Mouse (Mus musculus): ENCODE measurements at regions not wholly inside any gene's neighbourhood (a gene's known extent, or its start where the extent isn't known, plus 50 kb on each side); places are given as distances from the start of the nearest gene placed in this dataset.

GRCm38 (mm10) chr1:185574978-185575377 is 120.3 kb downstream of the Slc30a10 start:
- no peaks in the 10 kb centered on the region for H3K9me3 ChIP-seq (ENCODE audit: control insufficient read depth, low read length)
- H3K4me2 ChIP-seq (ENCODE audit: low read depth, low read length), result no peak overlapping the region
- H3K9ac ChIP-seq (replicated peaks; ENCODE audit: low read depth, low read length), result no peak overlapping the region
- no peak for ATAC-seq (ENCODE audit: low read depth)
- 84% methylated on average over 4 of the region's 4 CpGs for WGBS
- H3K27ac ChIP-seq (ENCODE audit: low read depth, low read length), result no peak overlapping the region
- H3K36me3 ChIP-seq (ENCODE audit: control insufficient read depth, insufficient read depth, low read length), result no peaks in the 10 kb centered on the region
- no peaks in the 10 kb centered on the region for H3K27me3 ChIP-seq (ENCODE audit: control insufficient read depth, insufficient read depth, low read length)
- no peaks in the 10 kb centered on the region for H3K4me1 ChIP-seq (ENCODE audit: control insufficient read depth, insufficient read depth, low read length)
- H3K4me3 ChIP-seq (ENCODE audit: low read depth, low read length), result no peak overlapping the region

GRCm38 (mm10) chr1:185579824-185580223 is 125.2 kb downstream of the Slc30a10 start:
- ATAC-seq (ENCODE audit: low read depth), result no peak
- H3K9ac ChIP-seq (replicated peaks; ENCODE audit: low read depth, low read length), result no peak overlapping the region
- H3K9me3 ChIP-seq (ENCODE audit: control insufficient read depth, low read length), result no peaks in the 10 kb centered on the region
- no peak overlapping the region for H3K27ac ChIP-seq (ENCODE audit: low read depth, low read length)
- no peaks in the 10 kb centered on the region for H3K36me3 ChIP-seq (ENCODE audit: control insufficient read depth, insufficient read depth, low read length)
- H3K4me2 ChIP-seq (ENCODE audit: low read depth, low read length), result no peak overlapping the region
- H3K4me1 ChIP-seq (ENCODE audit: control insufficient read depth, insufficient read depth, low read length), result no peaks in the 10 kb centered on the region
- 95% methylated on average over 1 of the region's 1 CpGs for WGBS
- H3K27me3 ChIP-seq (ENCODE audit: control insufficient read depth, insufficient read depth, low read length), result no peaks in the 10 kb centered on the region
- H3K4me3 ChIP-seq (ENCODE audit: low read depth, low read length), result no peak overlapping the region

- no peak overlapping the region for H3K4me2 ChIP-seq (ENCODE audit: low read depth, low read length)
- H3K27ac ChIP-seq (ENCODE audit: low read depth, low read length), result no peak overlapping the region
- no peak overlapping the region for H3K4me3 ChIP-seq (ENCODE audit: low read depth, low read length)
- no peaks in the 10 kb centered on the region for H3K9me3 ChIP-seq (ENCODE audit: control insufficient read depth, low read length)
- no peaks in the 10 kb centered on the region for H3K4me1 ChIP-seq (ENCODE audit: control insufficient read depth, insufficient read depth, low read length)
- H3K36me3 ChIP-seq (ENCODE audit: control insufficient read depth, insufficient read depth, low read length), result no peaks in the 10 kb centered on the region
- H3K27me3 ChIP-seq (ENCODE audit: control insufficient read depth, insufficient read depth, low read length), result no peaks in the 10 kb centered on the region
- WGBS, result 80% methylated on average over 6 of the region's 6 CpGs
- H3K9ac ChIP-seq (replicated peaks; ENCODE audit: low read depth, low read length), result no peak overlapping the region
- no peak for ATAC-seq (ENCODE audit: low read depth)
Measured at GRCm38 (mm10) chr1:185585191-185585870, 130.7 kb downstream of the Slc30a10 start.

- H3K9me3 ChIP-seq (ENCODE audit: control insufficient read depth, low read length), result no peaks in the 10 kb centered on the region
- WGBS, result 78% methylated on average over 13 of the region's 13 CpGs
- H3K27ac ChIP-seq (ENCODE audit: low read depth, low read length), result no peak overlapping the region
- no peaks in the 10 kb centered on the region for H3K27me3 ChIP-seq (ENCODE audit: control insufficient read depth, insufficient read depth, low read length)
- H3K36me3 ChIP-seq (ENCODE audit: control insufficient read depth, insufficient read depth, low read length), result no peaks in the 10 kb centered on the region
- H3K4me2 ChIP-seq (ENCODE audit: low read depth, low read length), result no peak overlapping the region
- ATAC-seq (ENCODE audit: low read depth), result no peak
- H3K9ac ChIP-seq (replicated peaks; ENCODE audit: low read depth, low read length), result no peak overlapping the region
- no peak overlapping the region for H3K4me3 ChIP-seq (ENCODE audit: low read depth, low read length)
- H3K4me1 ChIP-seq (ENCODE audit: control insufficient read depth, insufficient read depth, low read length), result no peaks in the 10 kb centered on the region
Measured at GRCm38 (mm10) chr1:185587671-185588347, 133.2 kb downstream of the Slc30a10 start.

- H3K27ac ChIP-seq (ENCODE audit: low read depth, low read length), result no peak overlapping the region
- H3K4me1 ChIP-seq (ENCODE audit: control insufficient read depth, insufficient read depth, low read length), result no peaks in the 10 kb centered on the region
- H3K9me3 ChIP-seq (ENCODE audit: control insufficient read depth, low read length), result no peaks in the 10 kb centered on the region
- H3K9ac ChIP-seq (replicated peaks; ENCODE audit: low read depth, low read length), result no peak overlapping the region
- ATAC-seq (ENCODE audit: low read depth), result no peak
- H3K27me3 ChIP-seq (ENCODE audit: control insufficient read depth, insufficient read depth, low read length), result no peaks in the 10 kb centered on the region
- H3K4me3 ChIP-seq (ENCODE audit: low read depth, low read length), result no peak overlapping the region
- H3K4me2 ChIP-seq (ENCODE audit: low read depth, low read length), result no peak overlapping the region
- no peaks in the 10 kb centered on the region for H3K36me3 ChIP-seq (ENCODE audit: control insufficient read depth, insufficient read depth, low read length)
- WGBS, result 90% methylated on average over 4 of the region's 4 CpGs
Measured at GRCm38 (mm10) chr1:185588348-185588719, 133.7 kb downstream of the Slc30a10 start.

- Histone ChIP-seq H3K9ac (replicated peaks; ENCODE audit: low read depth, low read length) (no peak overlapping the region), H3K4me1 (ENCODE audit: control insufficient read depth, insufficient read depth, low read length) (no peaks in the 10 kb centered on the region), H3K27ac (ENCODE audit: low read depth, low read length) (no peak overlapping the region), H3K36me3 (ENCODE audit: control insufficient read depth, insufficient read depth, low read length) (no peaks in the 10 kb centered on the region), H3K27me3 (ENCODE audit: control insufficient read depth, insufficient read depth, low read length) (no peaks in the 10 kb centered on the region), H3K4me3 (ENCODE audit: low read depth, low read length) (no peak overlapping the region), H3K9me3 (ENCODE audit: control insufficient read depth, low read length) (no peaks in the 10 kb centered on the region), H3K4me2 (ENCODE audit: low read depth, low read length) (no peak overlapping the region)
- 77% methylated on average over 5 of the region's 5 CpGs for WGBS
- ATAC-seq (ENCODE audit: low read depth), result no peak
Measured at GRCm38 (mm10) chr1:185596815-185597214, 142.2 kb downstream of the Slc30a10 start.

GRCm38 (mm10) chr1:185598514-185598913 is 143.9 kb downstream of the Slc30a10 start:
- no peaks in the 10 kb centered on the region for H3K4me1 ChIP-seq (ENCODE audit: control insufficient read depth, insufficient read depth, low read length)
- no peak overlapping the region for H3K9ac ChIP-seq (replicated peaks; ENCODE audit: low read depth, low read length)
- H3K9me3 ChIP-seq (ENCODE audit: control insufficient read depth, low read length), result no peaks in the 10 kb centered on the region
- no peak for ATAC-seq (ENCODE audit: low read depth)
- H3K4me2 ChIP-seq (ENCODE audit: low read depth, low read length), result no peak overlapping the region
- no peaks in the 10 kb centered on the region for H3K36me3 ChIP-seq (ENCODE audit: control insufficient read depth, insufficient read depth, low read length)
- H3K27me3 ChIP-seq (ENCODE audit: control insufficient read depth, insufficient read depth, low read length), result no peaks in the 10 kb centered on the region
- H3K4me3 ChIP-seq (ENCODE audit: low read depth, low read length), result no peak overlapping the region
- 74% methylated on average over 7 of the region's 7 CpGs for WGBS
- no peak overlapping the region for H3K27ac ChIP-seq (ENCODE audit: low read depth, low read length)

GRCm38 (mm10) chr1:185601166-185601565 is 146.5 kb downstream of the Slc30a10 start:
- 96% methylated on average over 1 of the region's 1 CpGs for WGBS
- ATAC-seq (ENCODE audit: low read depth), result no peak

GRCm38 (mm10) chr1:185605996-185606395 is 151.3 kb downstream of the Slc30a10 start:
- ATAC-seq (ENCODE audit: low read depth), result no peak
- no peak overlapping the region for H3K9ac ChIP-seq (replicated peaks; ENCODE audit: low read depth, low read length)
- H3K36me3 ChIP-seq (ENCODE audit: control insufficient read depth, insufficient read depth, low read length), result no peaks in the 10 kb centered on the region
- no peaks in the 10 kb centered on the region for H3K4me1 ChIP-seq (ENCODE audit: control insufficient read depth, insufficient read depth, low read length)
- no peak overlapping the region for H3K27ac ChIP-seq (ENCODE audit: low read depth, low read length)
- no peaks in the 10 kb centered on the region for H3K27me3 ChIP-seq (ENCODE audit: control insufficient read depth, insufficient read depth, low read length)
- H3K4me3 ChIP-seq (ENCODE audit: low read depth, low read length), result no peak overlapping the region
- H3K9me3 ChIP-seq (ENCODE audit: control insufficient read depth, low read length), result no peaks in the 10 kb centered on the region
- no peak overlapping the region for H3K4me2 ChIP-seq (ENCODE audit: low read depth, low read length)
- WGBS, result 88% methylated on average over 4 of the region's 4 CpGs

More at GRCm38 (mm10) chr1:185601166-185601565, 146.5 kb downstream of the Slc30a10 start:
- no peaks in the 10 kb centered on the region for H3K27me3 ChIP-seq (ENCODE audit: control insufficient read depth, insufficient read depth, low read length)
- H3K27ac ChIP-seq (ENCODE audit: low read depth, low read length), result no peak overlapping the region
- no peak overlapping the region for H3K4me3 ChIP-seq (ENCODE audit: low read depth, low read length)
- no peaks in the 10 kb centered on the region for H3K36me3 ChIP-seq (ENCODE audit: control insufficient read depth, insufficient read depth, low read length)
- no peak overlapping the region for H3K9ac ChIP-seq (replicated peaks; ENCODE audit: low read depth, low read length)
- no peak overlapping the region for H3K4me2 ChIP-seq (ENCODE audit: low read depth, low read length)
- no peaks in the 10 kb centered on the region for H3K9me3 ChIP-seq (ENCODE audit: control insufficient read depth, low read length)
- no peaks in the 10 kb centered on the region for H3K4me1 ChIP-seq (ENCODE audit: control insufficient read depth, insufficient read depth, low read length)
